Mouse (Mus musculus) embryonic facial prominence, embryonic 13.5 days (tissue): ENCODE data around the gene Cep112. TPM values are rescaled to one million over a fixed set of nuclear protein-coding genes. Genes with fewer than 3 reads are reported as not detected.
"Not testable (repeated sequence)": the region's sequence is repeated elsewhere in the genome, so short reads cannot be mapped to it uniquely, and the experiment has no call there.

Experiments
- ATAC-seq: fragments of 200-750 bp; cut with Nextera tagmentation; 2 replicates; pipeline ENCODE4 v1.8.0; 2017; ENCODE audit warnings: low read depth; ENCODE audit not compliant: insufficient number of reproducible peaks, insufficient read depth, low FRiP score, low TSS enrichment
- H3K27ac ChIP-seq: fragments of 300-500 bp; sonication (generic); 2 replicates; pipeline ENCODE4 v1.5.1; 2015; ENCODE audit warnings: moderate library complexity, mild to moderate bottlenecking, inconsistent platforms
- H3K27me3 ChIP-seq: fragments of 300-500 bp; sonication (generic); 2 replicates; pipeline ENCODE4 v1.6.1; 2015; ENCODE audit warnings: mild to moderate bottlenecking, inconsistent platforms
- H3K36me3 ChIP-seq: fragments of 300-500 bp; sonication (generic); 2 replicates; pipeline ENCODE4 v1.6.1; 2015; ENCODE audit warnings: mild to moderate bottlenecking, inconsistent platforms
- H3K4me1 ChIP-seq: fragments of 300-500 bp; sonication (generic); 2 replicates; pipeline ENCODE4 v1.6.1; 2015; ENCODE audit warnings: inconsistent platforms
- H3K4me2 ChIP-seq: fragments of 300-500 bp; sonication (generic); 2 replicates; pipeline ENCODE4 v1.6.1; 2015; ENCODE audit warnings: moderate library complexity, mild to moderate bottlenecking, inconsistent platforms
- H3K4me3 ChIP-seq: fragments of 300-500 bp; sonication (generic); 2 replicates; pipeline ENCODE4 v1.5.1; 2015; ENCODE audit warnings: mild to moderate bottlenecking, inconsistent platforms
- H3K9ac ChIP-seq: fragments of 300-500 bp; sonication (generic); 2 replicates; pipeline ENCODE4 v1.6.1; 2015; ENCODE audit warnings: mild to moderate bottlenecking, inconsistent platforms
- H3K9me3 ChIP-seq: fragments of 300-500 bp; sonication (generic); 2 replicates; pipeline ENCODE4 v1.6.1; 2016; ENCODE audit warnings: inconsistent platforms
- WGBS: fragments of 180-500 bp; shearing (Covaris S2); methylation state at CpG from one replicate; pipeline ENCODE4 v1.1.7; 2015; ENCODE audit warnings: mixed read lengths; 5-methylcytosine and 5-hydroxymethylcytosine counted together
- polyA plus RNA-seq: library from polyadenylated mRNA; unstranded; fragments of >200 nt; fragmentation: Nextera tagmentation; extraction: Ambion mirVana; gene quantifications from 2 replicates; pipeline ENCODE4 v1.2.1, GENCODE M21; 2015

Gene Cep112
- polyA plus RNA-seq, 1 experiment from 2014 or later: 21.9 TPM

DNA sequence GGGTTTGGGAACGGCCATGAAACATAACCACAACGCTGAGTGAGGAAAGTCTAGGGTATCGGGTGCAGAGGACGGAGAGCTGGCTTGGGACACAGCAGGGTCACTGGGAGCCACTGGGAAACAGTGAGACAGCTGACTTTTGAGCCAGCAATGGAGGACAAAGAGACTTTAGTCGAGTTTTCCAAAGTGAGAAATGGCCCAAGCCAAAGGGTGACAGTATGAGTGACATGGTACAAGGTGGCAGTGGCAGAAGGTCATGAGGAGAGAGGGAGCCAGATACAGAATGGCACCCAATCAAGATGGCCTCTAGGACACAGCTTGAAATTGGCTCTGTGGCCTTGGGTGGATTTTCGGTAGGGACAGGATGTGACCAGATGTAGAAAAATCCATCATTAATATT, 433.9 kb downstream of the Cep112 start:
- Histone ChIP-seq H3K27ac (peak overlapping the region; percentile 36; the same call in 1 of the 2 replicates), H3K36me3 (no peaks in the 10 kb centered on the region), H3K9me3 (no peaks in the 10 kb centered on the region), H3K4me2 (no peak overlapping the region), H3K27me3 (no peaks in the 10 kb centered on the region), H3K4me1 (peaks cover 17% of the 10 kb centered on the region), H3K9ac (no peak overlapping the region), H3K4me3 (no peak overlapping the region)
- WGBS: 75% methylated on average over 6 of the region's 6 CpGs
- no peak for ATAC-seq

DNA sequence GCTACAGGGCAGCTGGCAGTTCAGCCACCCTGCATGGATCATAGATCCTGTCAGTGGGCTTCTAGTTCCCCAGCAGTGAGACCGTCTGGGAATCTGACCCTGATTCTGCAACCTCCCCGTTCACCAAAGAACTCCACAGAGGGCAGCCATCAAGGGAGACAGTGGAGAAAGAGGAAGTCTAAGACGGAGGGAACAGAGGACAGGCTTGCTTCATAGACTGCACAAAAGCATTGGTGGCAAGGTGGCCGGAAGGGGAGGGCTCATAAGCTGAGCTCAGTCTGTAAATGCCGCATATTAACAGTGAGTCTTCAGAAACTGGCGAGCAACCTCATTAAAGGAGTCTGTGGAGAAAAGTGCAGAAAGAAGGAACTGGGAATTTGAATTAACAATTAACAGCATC, 437.4 kb downstream of the Cep112 start:
- no peak overlapping the region for H3K4me3 ChIP-seq
- ATAC-seq: no peak
- WGBS: 69% methylated on average over 6 of the region's 6 CpGs

DNA sequence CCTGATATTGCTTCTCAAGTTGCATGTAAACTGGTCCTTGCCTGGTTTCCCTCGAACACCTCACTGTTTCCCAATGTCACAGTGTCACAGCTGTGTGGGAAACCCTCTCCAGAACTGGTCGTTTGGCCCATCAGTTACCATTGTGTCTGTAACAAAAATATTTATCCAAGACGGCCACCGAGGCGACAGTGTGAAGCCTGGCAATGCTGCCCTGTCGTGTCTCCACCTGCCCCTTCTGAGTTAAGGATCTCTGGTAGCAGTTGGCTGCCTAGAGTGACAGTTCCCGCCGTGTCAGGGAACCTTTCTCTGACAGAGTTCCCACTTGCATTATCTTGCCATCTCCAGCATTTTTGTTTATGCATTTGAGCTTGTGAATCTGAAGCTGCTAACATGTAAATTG, 440.8 kb downstream of the Cep112 start:
- Histone ChIP-seq H3K9ac (no peak overlapping the region), H3K27me3 (no peaks in the 10 kb centered on the region), H3K36me3 (no peaks in the 10 kb centered on the region), H3K4me1 (peaks cover 3% of the 10 kb centered on the region; the same call in 1 of the 2 replicates), H3K4me2 (no peak overlapping the region), H3K4me3 (no peak overlapping the region), H3K27ac (no peak overlapping the region), H3K9me3 (no peaks in the 10 kb centered on the region)
- WGBS: 63% methylated on average over 8 of the region's 8 CpGs
- ATAC-seq: no peak

More for the DNA sequence above, 437.4 kb downstream of the Cep112 start:
- H3K4me2 ChIP-seq: no peak overlapping the region
- H3K36me3 ChIP-seq: no peaks in the 10 kb centered on the region
- H3K9me3 ChIP-seq: no peaks in the 10 kb centered on the region
- peaks cover 17% of the 10 kb centered on the region for H3K4me1 ChIP-seq
- no peak overlapping the region for H3K9ac ChIP-seq
- H3K27me3 ChIP-seq: no peaks in the 10 kb centered on the region
- H3K27ac ChIP-seq: no peak overlapping the region

DNA sequence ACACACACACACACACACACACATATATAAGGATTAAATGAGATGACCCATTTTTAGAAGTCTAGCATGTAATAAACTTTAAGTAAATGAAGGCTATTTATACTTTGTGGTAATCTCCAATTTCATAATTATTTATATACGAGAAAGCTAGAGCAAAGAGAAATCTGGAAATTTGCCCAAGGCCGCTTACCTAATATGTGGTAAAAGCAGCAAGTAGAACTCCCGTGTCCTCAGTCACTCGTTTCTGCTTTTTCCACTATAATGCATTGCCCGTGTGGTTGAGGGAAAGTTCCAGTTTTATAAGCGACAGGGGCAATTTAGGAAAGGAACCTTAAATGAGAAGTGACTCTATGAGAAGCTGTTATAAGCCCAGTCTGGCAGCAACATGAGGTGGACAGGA, 442.5 kb downstream of the Cep112 start:
- Histone ChIP-seq H3K4me3 (no peak overlapping the region), H3K9ac (no peak overlapping the region), H3K27me3 (no peaks in the 10 kb centered on the region), H3K4me2 (no peak overlapping the region), H3K4me1 (peaks cover 3% of the 10 kb centered on the region; the same call in 1 of the 2 replicates), H3K36me3 (no peaks in the 10 kb centered on the region), H3K9me3 (no peaks in the 10 kb centered on the region), H3K27ac (peak overlapping the region; percentile 16; the same call in 1 of the 2 replicates)
- ATAC-seq: no peak
- WGBS: 56% methylated on average over 6 of the region's 6 CpGs

DNA sequence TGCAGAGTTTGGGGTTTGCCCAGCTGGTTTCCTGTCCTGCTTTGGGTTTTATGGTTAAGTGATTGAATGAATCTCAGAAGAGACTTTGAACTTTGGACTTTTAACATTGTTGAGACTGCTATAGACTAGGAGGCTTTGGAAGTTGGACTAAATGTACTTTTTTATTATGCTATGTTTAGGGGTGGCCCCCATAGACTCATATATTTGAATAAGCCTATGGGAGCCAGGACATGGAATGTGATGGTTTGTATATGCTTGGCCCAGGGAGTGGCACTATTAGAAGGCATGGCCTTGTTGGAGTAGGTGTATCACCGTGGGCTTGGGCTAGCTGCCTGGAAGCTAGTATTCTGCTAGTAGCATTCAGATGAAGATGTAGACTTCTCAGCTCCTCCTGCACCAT, 446.3 kb downstream of the Cep112 start:
- WGBS: 97% methylated on average over 1 of the region's 1 CpGs

DNA sequence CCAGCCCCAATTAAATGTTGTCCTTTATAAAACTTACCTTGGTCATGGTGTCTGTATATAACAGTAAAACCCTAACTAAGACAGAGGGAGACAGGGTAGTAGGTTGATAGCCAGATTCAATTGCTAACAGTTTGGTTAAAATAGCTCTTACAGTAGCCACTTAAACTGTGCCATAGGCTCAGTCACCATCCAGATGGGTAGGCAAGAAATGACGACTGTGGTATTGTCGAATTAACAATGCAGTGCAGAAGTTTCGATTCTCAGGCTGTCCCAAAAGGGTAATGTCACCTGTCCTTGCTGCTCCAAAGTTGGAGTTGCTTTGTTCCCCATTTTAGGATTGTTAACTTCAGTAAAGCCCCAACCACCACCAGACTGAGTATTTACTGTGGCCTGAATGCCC, 446.8 kb downstream of the Cep112 start:
- Histone ChIP-seq H3K27ac (no peak overlapping the region), H3K4me1 (no peaks in the 10 kb centered on the region), H3K9me3 (no peaks in the 10 kb centered on the region), H3K36me3 (no peaks in the 10 kb centered on the region), H3K27me3 (no peaks in the 10 kb centered on the region), H3K4me3 (no peak overlapping the region), H3K9ac (no peak overlapping the region), H3K4me2 (no peak overlapping the region)
- WGBS: 94% methylated on average over 3 of the region's 3 CpGs
- ATAC-seq: no peak

More for the DNA sequence above, 446.3 kb downstream of the Cep112 start:
- not testable (repeated sequence) for H3K9ac ChIP-seq, ATAC-seq, H3K27ac ChIP-seq, H3K9me3 ChIP-seq, H3K4me1 ChIP-seq, H3K4me3 ChIP-seq, H3K4me2 ChIP-seq, H3K27me3 ChIP-seq, H3K36me3 ChIP-seq

DNA sequence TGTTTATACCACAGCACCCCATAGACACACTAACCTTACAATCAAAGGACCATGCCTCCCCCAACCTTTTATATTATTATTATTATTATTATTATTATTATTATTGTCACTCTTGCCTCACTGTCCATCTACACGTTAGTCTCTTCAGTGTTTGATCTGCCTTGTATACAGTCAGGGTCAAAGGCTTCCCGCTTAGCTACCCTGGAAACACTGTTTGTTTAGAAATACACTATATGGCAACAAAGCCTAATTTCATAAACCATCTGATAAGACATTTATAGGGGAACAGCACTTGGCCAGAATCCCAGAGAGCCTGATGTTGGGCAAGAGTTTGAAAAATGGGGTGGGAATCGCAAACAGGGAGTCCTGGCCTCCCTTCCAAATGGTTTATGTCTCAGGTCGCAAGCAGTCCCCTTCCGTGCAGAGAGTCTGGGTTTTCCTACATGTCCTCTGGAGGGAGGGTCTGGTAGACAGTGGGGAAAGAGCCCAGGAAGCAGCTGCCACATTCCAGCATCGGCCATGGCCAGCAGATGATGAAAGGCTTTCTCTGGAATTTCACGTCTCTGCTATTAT, 451.7 kb downstream of the Cep112 start:
- 76% methylated on average over 7 of the region's 7 CpGs for WGBS
- Histone ChIP-seq H3K27ac (no peak overlapping the region), H3K9ac (no peak overlapping the region), H3K36me3 (no peaks in the 10 kb centered on the region), H3K4me3 (no peak overlapping the region), H3K4me1 (peaks cover 14% of the 10 kb centered on the region), H3K9me3 (no peaks in the 10 kb centered on the region), H3K27me3 (no peaks in the 10 kb centered on the region), H3K4me2 (no peak overlapping the region)
- ATAC-seq: no peak

DNA sequence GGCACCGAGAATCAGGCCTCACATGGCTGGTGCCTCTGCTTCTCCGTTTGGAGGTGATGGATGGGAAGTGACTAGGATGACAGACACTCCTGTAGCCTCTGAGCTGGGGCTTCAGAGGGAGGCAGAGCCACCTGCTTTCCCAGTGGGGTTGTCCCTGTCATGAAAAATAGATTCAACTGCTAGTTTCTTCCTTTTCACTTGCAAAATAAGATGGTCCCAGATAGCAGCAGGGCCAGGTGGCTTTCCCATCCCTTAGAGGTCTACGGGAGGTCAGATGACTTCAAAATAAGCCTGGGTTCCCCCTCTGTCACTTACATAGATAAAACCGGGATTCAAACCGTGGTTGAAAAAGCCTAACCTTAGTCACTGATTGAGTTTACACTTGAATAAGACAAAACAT, 452.5 kb downstream of the Cep112 start:
- Histone ChIP-seq H3K4me1 (peaks cover 18% of the 10 kb centered on the region), H3K36me3 (no peaks in the 10 kb centered on the region), H3K27ac (no peak overlapping the region), H3K4me3 (no peak overlapping the region), H3K9me3 (no peaks in the 10 kb centered on the region), H3K4me2 (no peak overlapping the region), H3K27me3 (no peaks in the 10 kb centered on the region), H3K9ac (no peak overlapping the region)
- WGBS: 86% methylated on average over 5 of the region's 5 CpGs
- no peak for ATAC-seq

DNA sequence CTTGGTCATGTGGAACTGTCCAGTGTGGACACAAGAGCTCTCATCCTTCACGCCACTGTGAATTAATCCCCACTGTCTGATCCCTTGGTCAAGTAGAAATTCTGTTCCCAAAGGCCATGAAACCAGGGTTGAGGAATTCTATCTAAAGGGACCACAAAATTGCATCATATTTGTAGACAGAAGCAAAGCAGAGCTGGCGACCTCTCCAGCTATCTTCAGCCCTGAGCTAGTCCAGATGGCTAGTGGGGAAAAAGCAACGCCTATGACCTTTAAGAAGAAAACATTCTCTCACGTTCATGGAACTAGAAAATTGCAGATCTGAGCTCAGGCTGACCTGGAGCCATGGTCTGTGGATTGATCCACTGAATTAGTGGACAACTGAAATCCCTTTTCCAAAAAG, 455.6 kb downstream of the Cep112 start:
- Histone ChIP-seq H3K4me3 (no peak overlapping the region), H3K9me3 (no peaks in the 10 kb centered on the region), H3K4me1 (peaks cover 23% of the 10 kb centered on the region), H3K36me3 (no peaks in the 10 kb centered on the region), H3K27me3 (no peaks in the 10 kb centered on the region), H3K9ac (no peak overlapping the region), H3K27ac (no peak overlapping the region), H3K4me2 (no peak overlapping the region)
- no peak for ATAC-seq
- WGBS: 74% methylated on average over 4 of the region's 4 CpGs

DNA sequence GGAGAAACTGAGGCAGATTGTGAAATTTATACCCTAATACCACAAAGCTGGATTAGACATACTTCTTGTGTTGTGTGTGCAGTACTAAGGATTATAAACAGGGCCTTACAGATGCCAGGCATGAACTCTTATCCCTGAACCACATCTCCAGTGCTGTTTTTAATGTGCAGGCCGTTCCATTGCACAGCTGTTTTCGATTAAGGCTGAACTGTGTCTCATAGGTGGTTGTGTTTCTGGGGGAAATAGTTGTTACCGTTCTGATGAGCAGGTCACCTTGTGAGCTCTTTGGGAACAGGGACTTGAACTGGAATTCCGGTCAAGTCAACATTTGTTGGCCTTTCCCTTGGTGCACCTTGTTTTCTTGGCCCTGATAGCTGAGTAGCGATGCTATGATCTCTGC, 456.7 kb downstream of the Cep112 start:
- no peaks in the 10 kb centered on the region for H3K27me3 ChIP-seq
- no peak overlapping the region for H3K4me3 ChIP-seq
- no peak overlapping the region for H3K4me2 ChIP-seq
- ATAC-seq: no peak
- no peak overlapping the region for H3K9ac ChIP-seq
- no peaks in the 10 kb centered on the region for H3K9me3 ChIP-seq
- H3K27ac ChIP-seq: peak overlapping the region; percentile 39
- no peaks in the 10 kb centered on the region for H3K36me3 ChIP-seq
- 40% methylated on average over 5 of the region's 5 CpGs for WGBS
- peaks cover 30% of the 10 kb centered on the region for H3K4me1 ChIP-seq

DNA sequence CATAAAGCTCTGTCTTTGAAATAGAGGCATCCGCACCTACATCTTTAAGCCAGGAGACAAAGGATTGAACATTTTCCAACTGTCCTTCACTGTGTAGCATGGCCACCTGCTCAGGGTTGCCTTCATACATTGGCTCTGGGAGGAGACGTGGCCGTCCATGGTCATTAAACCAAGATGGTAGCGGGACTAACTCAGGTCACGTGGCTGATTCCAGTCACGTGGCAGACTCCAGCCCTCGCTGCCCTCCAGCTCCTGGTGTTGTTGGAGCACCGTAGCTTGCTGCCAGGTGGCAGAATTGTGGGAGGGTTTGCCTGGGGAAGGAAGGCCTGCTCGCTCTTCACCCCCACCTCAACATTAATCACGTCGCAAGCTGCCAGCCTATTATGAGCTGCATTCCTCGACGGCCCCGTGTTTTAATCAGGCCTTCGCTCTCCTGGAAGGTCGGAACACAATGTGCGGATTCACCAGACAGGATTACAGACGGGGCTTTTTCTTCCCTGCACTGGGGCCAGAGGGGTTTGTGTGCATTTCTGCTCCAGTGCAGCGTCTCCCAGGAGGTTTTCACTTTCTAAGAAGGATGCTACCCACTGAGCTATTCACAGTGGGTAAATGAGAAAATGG, 460.4 kb downstream of the Cep112 start:
- Histone ChIP-seq H3K27me3 (no peaks in the 10 kb centered on the region), H3K27ac (no peak overlapping the region), H3K36me3 (no peaks in the 10 kb centered on the region), H3K4me3 (no peak overlapping the region), H3K9ac (no peak overlapping the region), H3K4me1 (peaks cover 52% of the 10 kb centered on the region), H3K9me3 (no peaks in the 10 kb centered on the region), H3K4me2 (no peak overlapping the region)
- no peak for ATAC-seq
- 41% methylated on average over 19 of the region's 19 CpGs for WGBS

DNA sequence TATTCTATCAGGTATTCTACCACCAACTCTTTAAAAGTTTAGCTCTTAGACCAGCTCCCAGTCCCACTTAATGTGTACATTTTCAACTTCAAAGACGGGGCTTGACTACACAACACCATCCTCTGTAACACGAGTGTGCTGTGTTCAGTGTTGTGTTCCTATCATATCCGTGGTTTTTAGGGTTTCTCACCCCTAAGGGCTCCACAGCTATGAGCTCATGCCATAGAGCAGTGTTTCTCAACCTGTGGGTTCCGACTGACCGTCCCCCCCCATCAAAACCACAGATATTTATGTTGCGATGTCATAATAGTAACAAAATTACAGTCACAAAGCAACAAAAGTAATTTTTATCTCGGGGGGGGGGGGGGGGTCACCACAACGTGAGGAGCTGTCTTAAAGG, 461.1 kb downstream of the Cep112 start:
- peaks cover 52% of the 10 kb centered on the region for H3K4me1 ChIP-seq
- H3K9ac ChIP-seq: no peak overlapping the region
- ATAC-seq: no peak
- 72% methylated on average over 8 of the region's 8 CpGs for WGBS
- no peak overlapping the region for H3K4me3 ChIP-seq
- H3K27ac ChIP-seq: peak overlapping the region; percentile 14; the same call in 1 of the 2 replicates
- no peaks in the 10 kb centered on the region for H3K27me3 ChIP-seq
- no peak overlapping the region for H3K4me2 ChIP-seq
- H3K9me3 ChIP-seq: no peaks in the 10 kb centered on the region
- no peaks in the 10 kb centered on the region for H3K36me3 ChIP-seq
